Mouse (Mus musculus) liver, embryonic 14.5 days (tissue): ENCODE data around the gene Scly. TPM values are rescaled to one million over a fixed set of nuclear protein-coding genes. Genes with fewer than 3 reads are reported as not detected.

Experiments used
- ATAC-seq: fragments of 200-750 bp; cut with Nextera tagmentation; 2 replicates; pipeline ENCODE4 v1.8.0; 2017; ENCODE audit warnings: moderate number of reproducible peaks, mild to moderate bottlenecking, moderate library complexity; ENCODE audit not compliant: insufficient read depth
- DNase-seq, 3 experiments: peaks; one replicate each; pipeline ENCODE4 v3.0.0-alpha.2; 2012 to 2013; ENCODE audit warnings: low read depth in 3 of 3, low spot score in 3 of 3
- H3K27ac ChIP-seq: fragments of 300-500 bp; sonication (generic); 2 replicates; pipeline ENCODE4 v1.5.1; 2014; ENCODE audit warnings: moderate library complexity, mild to moderate bottlenecking, control low read depth, inconsistent platforms
- H3K27me3 ChIP-seq: fragments of 300-500 bp; sonication (generic); 2 replicates; pipeline ENCODE4 v1.6.1; 2014; ENCODE audit warnings: mild to moderate bottlenecking, low read length, moderate library complexity; ENCODE audit not compliant: control insufficient read depth, insufficient read depth
- H3K36me3 ChIP-seq: fragments of 300-500 bp; sonication (generic); replicated peaks from 2 replicates; pipeline ENCODE4 v1.6.1; 2014; ENCODE audit warnings: low read depth; ENCODE audit not compliant: control insufficient read depth, insufficient read depth
- H3K4me1 ChIP-seq, 2 experiments: fragments of 200-500 bp in 1 of 2; fragments of 300-500 bp in 1 of 2; sonication (generic) in 1 of 2; replicated peaks; 2 replicates each; pipeline ENCODE4 v1.6.1; 2012 to 2014; ENCODE audit warnings: antibody characterized with exemption in 1 of 2, inconsistent platforms in 1 of 2, low read length in 1 of 2; ENCODE audit not compliant: control insufficient read depth in 2 of 2, insufficient read depth in 2 of 2
- H3K4me2 ChIP-seq: fragments of 300-500 bp; sonication (generic); 2 replicates; pipeline ENCODE4 v1.6.1; 2014; ENCODE audit warnings: low read depth, mild to moderate bottlenecking, control low read depth, moderate library complexity
- H3K4me3 ChIP-seq, 2 experiments: fragments of 200-500 bp in 1 of 2; fragments of 300-500 bp in 1 of 2; sonication (generic) in 1 of 2; 2 replicates each; pipeline ENCODE4 v1.5.1; 2012 to 2014; ENCODE audit warnings: low read depth in 2 of 2, low read length in 2 of 2, mild to moderate bottlenecking in 2 of 2, control low read depth in 1 of 2, inconsistent platforms in 1 of 2, moderate library complexity in 1 of 2; ENCODE audit not compliant: insufficient read depth in 1 of 2
- H3K9ac ChIP-seq: fragments of 300-500 bp; sonication (generic); replicated peaks from 2 replicates; pipeline ENCODE4 v1.6.1; 2014; ENCODE audit warnings: mild to moderate bottlenecking, control low read depth, moderate library complexity
- H3K9me3 ChIP-seq: fragments of 300-500 bp; sonication (generic); 2 replicates; pipeline ENCODE4 v1.6.1; 2016; ENCODE audit warnings: low read length, mixed read lengths; ENCODE audit not compliant: control insufficient read depth
- CTCF ChIP-seq: IDR thresholded peaks from 2 replicates; pipeline ENCODE4 v1.5.1; 2016; ENCODE audit warnings: antibody characterized with exemption, low read depth, control low read depth
- EP300 ChIP-seq: IDR thresholded peaks from 2 replicates; pipeline ENCODE4 v1.6.1; 2016; ENCODE audit warnings: antibody characterized with exemption, low read depth
- WGBS: fragments of 180-500 bp; shearing (Covaris S2); extraction: QIAGEN DNeasy Blood & Tissue Kit; methylation state at CpG from one replicate; pipeline ENCODE4 v1.1.7; 2014; ENCODE audit not compliant: insufficient replicate concordance; 5-methylcytosine and 5-hydroxymethylcytosine counted together
- polyA plus RNA-seq, 2 experiments: library from polyadenylated mRNA; depleted of rRNA in 1 of 2; stranded (reverse) in 1 of 2; unstranded in 1 of 2; fragments of >200 nt; fragmentation: Nextera tagmentation in 1 of 2; extraction: Ambion mirVana in 1 of 2; gene quantifications; 2 replicates each; pipeline versions ENCODE4 v1.2.1 to v1.2.3; 2012 to 2014

Gene Scly
- polyA plus RNA-seq (2012; rRNA removed) (20.7 and 21.0 TPM in 2 replicates), polyA plus RNA-seq (2014; fragmentation: Nextera tagmentation; extraction: Ambion mirVana) (21.0 and 22.6 TPM in 2 replicates)

GRCm38 (mm10) chr1:91297799-91298744 lies at the start of gene Scly:
TSS of gene Scly (plus strand) at chr1:91298338.
- Histone ChIP-seq H3K36me3 (peaks cover 4% of the 10 kb centered on the region), H3K9ac (peak within 1 kb of the TSS; percentile 76), H3K27me3 (no peaks in the 10 kb centered on the region), H3K4me2 (peak within 1 kb of the TSS; percentile 97), H3K4me1 (peaks cover 19 to 34% of the 10 kb centered on the region in 2 experiments), H3K27ac (peak within 1 kb of the TSS; percentile 54), H3K9me3 (no peaks in the 10 kb centered on the region), H3K4me3 (peak within 1 kb of the TSS; percentile 81 to 89)
- ATAC-seq, result peak; percentile 100
- DNase-seq, result peak; percentile 91 to 96 (median 94)
- TF ChIP-seq EP300, result no peak
- peak; percentile 57 for TF ChIP-seq CTCF
- WGBS, result under 1% methylated on average over 63 of the region's 65 CpGs

- TF ChIP-seq CTCF, result no peak
- no peak for TF ChIP-seq EP300
- Histone ChIP-seq H3K36me3 (no peaks in the 10 kb centered on the region), H3K27me3 (no peaks in the 10 kb centered on the region), H3K27ac (peak overlapping the region; percentile 94), H3K9ac (peak overlapping the region; percentile 46; the same call in 1 of the 2 replicates), H3K4me3 (peak overlapping the region; percentile 16 to 34; a peak in 3 of 4 replicates), H3K9me3 (no peaks in the 10 kb centered on the region), H3K4me1 (peaks cover 33 to 40% of the 10 kb centered on the region in 2 experiments), H3K4me2 (peak overlapping the region; percentile 77)
- DNase-seq (no peak), ATAC-seq (no peak)
- 37% methylated on average over 4 of the region's 4 CpGs for WGBS
These were observed 49.2 kb upstream of the Scly start for GRCm38 (mm10) chr1:91248970-91249369.

DNA sequence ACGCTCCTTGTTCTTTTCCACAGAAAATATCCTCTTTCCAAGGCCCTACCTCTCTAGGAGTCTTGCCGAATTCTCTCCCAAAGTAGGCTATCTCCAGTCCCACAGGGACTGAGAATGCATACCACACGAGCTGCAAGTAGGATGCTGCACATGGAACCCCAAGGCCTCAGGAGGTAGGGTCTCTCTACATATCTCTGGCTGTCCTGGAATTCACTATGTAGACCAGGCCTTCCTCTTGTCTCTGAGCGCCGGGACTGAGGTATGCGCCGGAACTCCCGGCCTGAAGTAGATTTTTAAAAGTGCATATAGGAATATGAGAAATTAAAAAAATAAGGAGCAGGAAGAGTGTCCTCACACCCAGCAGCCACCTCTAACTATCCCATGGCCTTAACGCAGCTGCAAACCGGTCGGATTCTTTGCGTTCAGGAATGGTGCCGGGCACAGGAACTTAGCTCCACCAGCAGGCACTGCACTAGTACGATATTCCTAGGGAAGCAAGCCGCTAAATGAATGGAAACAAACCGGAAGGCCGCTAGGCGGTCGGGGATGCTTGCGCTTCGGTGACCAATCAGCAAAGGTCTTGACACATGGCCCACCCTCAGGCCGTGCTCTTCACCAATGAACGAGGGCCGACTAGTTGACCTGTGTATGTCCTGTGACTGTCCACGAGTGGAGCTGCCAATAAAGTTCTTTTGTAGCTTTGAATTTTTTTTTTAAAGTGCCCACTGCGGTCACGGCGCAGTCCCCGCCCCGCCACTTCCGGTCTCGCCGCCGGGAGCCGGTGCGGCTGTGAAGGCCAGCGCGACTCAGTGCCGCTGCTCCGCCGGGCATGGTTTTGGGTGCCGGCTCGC lies 48.3 kb upstream of the Scly start, which contains the start of gene Ube2f:
Gene Ube2f (plus strand): TSS at position 741 of the 851 bp plus-strand sequence.
- peaks cover 33 to 40% of the 10 kb centered on the region in 2 experiments for H3K4me1 ChIP-seq
- H3K36me3 ChIP-seq, result peaks cover 2% of the 10 kb centered on the region; the same call in 1 of the 2 replicates
- ATAC-seq (peak; percentile 92), DNase-seq (peak; percentile 97)
- peak within 1 kb of the TSS; percentile 94 for H3K27ac ChIP-seq
- peak within 1 kb of the TSS; percentile 98 for H3K9ac ChIP-seq
- no peaks in the 10 kb centered on the region for H3K9me3 ChIP-seq
- TF ChIP-seq CTCF (peak; percentile 69), EP300 (peak; percentile 65)
- no peaks in the 10 kb centered on the region for H3K27me3 ChIP-seq
- peak within 1 kb of the TSS; percentile 91 for H3K4me2 ChIP-seq
- H3K4me3 ChIP-seq, result peak within 1 kb of the TSS; percentile 95 to 99
- under 1% methylated on average over 43 of the region's 43 CpGs for WGBS

GRCm38 (mm10) chr1:91250415-91251147 lies 47.6 kb upstream of the Scly start:
- peaks cover 4% of the 10 kb centered on the region; the same call in 1 of the 2 replicates for H3K36me3 ChIP-seq
- peak overlapping the region; percentile 98 for H3K9ac ChIP-seq
- peak; percentile 47 for ATAC-seq
- TF ChIP-seq CTCF (no peak), EP300 (no peak)
- no peaks in the 10 kb centered on the region for H3K27me3 ChIP-seq
- H3K4me3 ChIP-seq, result peak overlapping the region; percentile 95 to 99
- peak overlapping the region; percentile 91 for H3K4me2 ChIP-seq
- under 1% methylated on average over 60 of the region's 70 CpGs for WGBS
- H3K4me1 ChIP-seq, result peaks cover 33 to 40% of the 10 kb centered on the region in 2 experiments
- H3K27ac ChIP-seq, result peak overlapping the region; percentile 80
- peak in 1 of 3 experiments; percentile 39 for DNase-seq
- H3K9me3 ChIP-seq, result no peaks in the 10 kb centered on the region
